Mouse (Mus musculus): Measurements from ENCODE around the gene Hyal1. TPM values are rescaled to one million over a fixed set of nuclear protein-coding genes. Genes with fewer than 3 reads are reported as not detected.

Hyal1 gene
- polyA plus RNA-seq, 1 experiment from 2014 or later = 8.5 TPM

DNA sequence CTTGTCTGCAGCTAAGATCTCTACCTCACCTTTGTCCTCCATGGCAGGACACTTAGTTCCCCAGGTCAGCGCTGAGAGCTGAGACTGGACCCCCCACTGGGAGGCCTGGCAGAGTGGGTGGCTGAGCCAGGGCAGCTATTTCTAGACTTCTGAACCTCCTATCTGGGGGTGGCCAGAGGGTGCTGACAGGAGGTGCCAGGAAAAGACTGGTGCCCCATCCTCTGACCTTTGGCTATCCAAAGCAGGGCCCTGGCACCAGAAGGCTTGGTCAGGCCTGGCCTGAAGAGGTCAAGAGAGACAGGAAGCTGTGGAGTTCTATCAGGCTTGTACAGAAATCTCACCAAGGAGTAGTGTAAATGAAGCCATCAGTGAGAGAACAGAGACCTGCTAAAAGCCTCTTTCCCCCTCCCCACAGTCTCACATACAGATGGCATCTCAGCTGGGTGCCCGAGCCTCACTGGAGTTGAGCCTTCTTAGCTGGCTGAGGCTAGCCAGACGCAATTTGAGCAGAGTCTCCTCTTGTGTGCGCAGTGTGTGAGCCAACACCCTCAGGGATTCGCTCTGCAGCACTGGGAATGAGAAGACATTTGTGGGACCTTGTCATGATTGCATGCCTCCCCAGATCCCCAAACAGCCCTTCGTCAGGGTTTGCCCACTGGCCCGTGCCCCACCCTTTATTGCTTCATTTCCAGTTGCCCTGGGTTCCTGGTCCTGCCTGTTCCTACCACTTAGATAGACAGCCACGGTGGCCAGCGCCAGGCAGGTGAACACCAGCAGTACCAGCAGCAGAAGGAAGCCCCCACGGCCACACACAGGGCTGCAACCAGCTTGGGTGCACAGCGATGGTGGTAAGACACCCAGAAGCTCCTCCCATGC, 16.6 kb downstream of the Hyal1 start:
- H3K4me3 ChIP-seq = no peak overlapping the region
- no peaks in the 10 kb centered on the region for H3K27me3 ChIP-seq
- peaks cover 49% of the 10 kb centered on the region for H3K36me3 ChIP-seq
- WGBS = 80% methylated on average over 11 of the region's 11 CpGs
- no peak for ATAC-seq (ENCODE audit: low read depth)
- no peak overlapping the region for H3K4me2 ChIP-seq
- no peaks in the 10 kb centered on the region for H3K9me3 ChIP-seq
- peak overlapping the region; percentile 39 for H3K9ac ChIP-seq
- peaks cover 22% of the 10 kb centered on the region for H3K4me1 ChIP-seq (replicated peaks)
- H3K27ac ChIP-seq (replicated peaks) = 0 out of 2 replicates have a peak overlapping the region, but pooled peaks have one; percentile 7

DNA sequence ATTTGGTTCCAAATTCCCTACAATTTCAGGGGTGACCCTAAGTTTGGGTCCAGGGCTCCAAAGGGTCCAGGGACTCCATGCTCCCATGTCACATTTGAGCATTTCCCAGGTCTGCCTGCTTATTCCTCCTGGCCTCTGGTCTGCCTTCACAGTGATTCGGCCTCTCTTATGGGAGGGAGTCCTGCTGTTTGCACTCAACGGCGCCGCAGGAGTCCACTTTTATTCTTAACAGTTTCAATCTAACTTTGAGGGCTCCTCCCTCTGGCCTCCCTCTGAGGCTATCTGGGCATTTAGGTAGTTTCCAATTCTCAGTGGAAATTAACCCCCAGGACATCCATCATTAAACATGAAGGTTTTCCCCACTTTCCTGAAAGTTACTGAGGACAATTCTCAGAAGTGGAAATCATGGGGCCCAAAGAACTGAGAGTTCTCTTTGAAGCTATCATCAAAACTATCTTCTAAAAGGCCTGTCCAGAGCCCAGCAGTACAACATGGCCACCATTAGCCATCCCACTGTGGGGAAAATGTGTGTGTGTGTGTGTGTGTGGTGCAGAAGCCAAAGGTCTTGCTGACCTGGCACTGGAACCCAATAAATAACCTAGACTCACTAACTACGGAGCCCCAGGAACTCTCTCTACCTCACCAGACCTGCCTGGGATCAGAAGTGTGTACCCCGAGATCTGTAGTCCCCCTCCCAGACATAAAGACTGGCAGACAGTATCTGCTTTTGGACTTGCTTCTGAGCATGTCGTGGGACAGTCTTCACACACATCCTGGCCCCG, 17.7 kb downstream of the Hyal1 start:
- 61% methylated on average over 8 of the region's 8 CpGs for WGBS
- Histone ChIP-seq H3K9ac (0 out of 2 replicates have a peak overlapping the region, but pooled peaks have one; percentile 12), H3K4me3 (no peak overlapping the region), H3K36me3 (peaks cover 49% of the 10 kb centered on the region), H3K27me3 (no peaks in the 10 kb centered on the region), H3K9me3 (no peaks in the 10 kb centered on the region), H3K4me1 (replicated peaks) (peaks cover 16% of the 10 kb centered on the region), H3K27ac (replicated peaks) (no peak overlapping the region), H3K4me2 (no peak overlapping the region)
- ATAC-seq (ENCODE audit: low read depth) = no peak

DNA sequence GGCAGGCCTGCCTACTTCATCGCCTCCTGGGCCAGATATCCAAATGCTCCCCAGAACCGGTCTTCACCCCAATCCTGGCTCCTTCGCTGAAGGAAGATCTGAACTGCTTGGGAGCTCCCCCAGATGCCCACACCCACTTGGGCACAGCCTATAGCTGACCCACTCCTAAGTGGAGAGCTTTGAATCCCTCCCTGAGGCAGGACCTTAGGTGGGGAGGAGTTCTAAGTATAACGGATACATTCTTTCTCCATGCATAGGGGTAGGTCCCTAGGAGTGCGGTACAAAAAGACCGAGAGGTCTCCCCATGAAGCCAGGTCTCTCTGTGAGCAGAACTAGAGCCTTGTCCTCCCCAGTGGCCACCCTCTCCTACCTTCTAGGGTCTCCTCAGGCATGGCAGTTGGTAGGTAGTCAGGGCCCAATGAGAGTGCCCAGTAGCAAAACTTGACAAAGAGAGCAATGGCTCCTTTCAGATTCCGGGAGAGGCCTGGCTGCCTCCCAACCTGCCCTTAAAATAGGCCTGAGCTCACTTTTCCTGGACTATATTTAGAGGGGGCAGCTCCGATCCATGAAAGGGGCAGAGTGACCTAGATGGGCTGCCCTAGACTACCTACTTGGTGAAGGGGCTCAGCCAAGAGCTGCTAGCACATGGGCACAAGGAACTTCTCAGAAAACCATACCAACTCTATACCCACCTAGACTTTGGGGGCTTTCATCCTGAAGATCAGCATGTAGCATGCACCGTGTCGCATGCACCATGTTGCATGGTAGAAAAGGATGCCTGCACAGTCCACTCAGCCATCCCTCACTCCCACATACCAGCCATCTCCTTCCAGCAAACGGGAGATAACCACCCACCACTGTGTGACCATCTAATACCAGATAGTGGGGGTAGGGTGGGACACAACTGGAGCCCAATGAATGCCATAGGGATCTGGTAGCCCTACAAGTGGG, 20.2 kb downstream of the Hyal1 start:
- H3K9me3 ChIP-seq = no peaks in the 10 kb centered on the region
- H3K4me2 ChIP-seq = no peak overlapping the region
- no peak for ATAC-seq (ENCODE audit: low read depth)
- H3K27me3 ChIP-seq = no peaks in the 10 kb centered on the region
- H3K4me1 ChIP-seq (replicated peaks) = peaks cover 16% of the 10 kb centered on the region
- H3K9ac ChIP-seq = no peak overlapping the region
- no peak overlapping the region for H3K4me3 ChIP-seq
- H3K27ac ChIP-seq (replicated peaks) = no peak overlapping the region
- 91% methylated on average over 11 of the region's 11 CpGs for whole genome bisulfite sequencing
- H3K36me3 ChIP-seq = peaks cover 25% of the 10 kb centered on the region

DNA sequence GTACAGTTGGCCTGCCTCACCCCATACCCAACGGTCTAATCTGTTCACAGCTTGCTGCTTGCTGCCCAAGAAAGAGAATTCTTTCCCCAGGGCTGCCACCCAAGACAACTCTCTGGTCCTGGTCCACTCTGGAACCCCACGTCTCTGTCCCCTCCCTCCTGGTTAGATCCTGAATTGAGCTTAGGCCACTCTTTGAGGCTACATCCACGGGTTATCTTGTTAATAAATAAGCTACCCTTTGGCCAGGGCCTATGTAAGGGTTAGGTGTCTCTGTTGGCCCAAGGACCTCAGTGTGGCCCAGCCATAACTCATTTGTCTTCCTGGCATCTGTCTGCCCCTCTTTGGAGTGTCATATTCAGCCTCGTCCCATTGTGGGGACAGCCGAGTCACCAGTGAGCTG, 21.7 kb downstream of the Hyal1 start:
- WGBS = 77% methylated on average over 5 of the region's 5 CpGs
- no peak overlapping the region for H3K4me2 ChIP-seq
- H3K9me3 ChIP-seq = no peaks in the 10 kb centered on the region
- H3K36me3 ChIP-seq = peaks cover 11% of the 10 kb centered on the region; the same call in 1 of the 2 replicates
- no peak overlapping the region for H3K9ac ChIP-seq
- no peak overlapping the region for H3K4me3 ChIP-seq
- no peaks in the 10 kb centered on the region for H3K27me3 ChIP-seq
- H3K4me1 ChIP-seq (replicated peaks) = peaks cover 16% of the 10 kb centered on the region
- H3K27ac ChIP-seq (replicated peaks) = no peak overlapping the region
- no peak for ATAC-seq (ENCODE audit: low read depth)

DNA sequence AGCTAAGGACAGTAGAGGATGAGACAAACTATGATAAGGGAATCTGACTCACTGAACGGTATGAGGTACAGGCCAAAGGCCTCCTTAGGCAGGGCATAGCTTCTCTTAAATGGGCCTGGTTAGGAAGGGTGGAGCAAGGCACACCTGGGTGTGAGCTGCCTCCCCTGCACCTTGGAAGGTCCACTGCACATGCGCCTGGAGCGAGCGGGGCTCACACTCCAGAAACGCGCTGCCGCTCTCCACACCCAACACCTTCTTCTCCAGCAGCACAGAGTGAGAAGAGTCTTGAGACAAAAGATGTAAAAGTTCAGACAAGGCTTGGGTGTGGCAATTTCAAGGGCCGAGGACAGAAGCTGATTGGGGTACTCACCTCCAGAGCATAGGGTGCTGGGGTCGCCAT, 22.7 kb downstream of the Hyal1 start:
- no peak overlapping the region; the same call in 1 of the 2 replicates for H3K4me3 ChIP-seq
- H3K4me1 ChIP-seq (replicated peaks) = peaks cover 16% of the 10 kb centered on the region
- no peak overlapping the region for H3K27ac ChIP-seq (replicated peaks)
- H3K27me3 ChIP-seq = no peaks in the 10 kb centered on the region
- 0 out of 2 replicates have a peak overlapping the region, but pooled peaks have one; percentile 3 for H3K9ac ChIP-seq
- ATAC-seq (ENCODE audit: low read depth) = no peak
- 0 out of 2 replicates have a peak, but pooled peaks cover 2% of the 10 kb centered on the region for H3K36me3 ChIP-seq
- H3K4me2 ChIP-seq = no peak overlapping the region
- no peaks in the 10 kb centered on the region for H3K9me3 ChIP-seq
- WGBS = 90% methylated on average over 9 of the region's 9 CpGs

DNA sequence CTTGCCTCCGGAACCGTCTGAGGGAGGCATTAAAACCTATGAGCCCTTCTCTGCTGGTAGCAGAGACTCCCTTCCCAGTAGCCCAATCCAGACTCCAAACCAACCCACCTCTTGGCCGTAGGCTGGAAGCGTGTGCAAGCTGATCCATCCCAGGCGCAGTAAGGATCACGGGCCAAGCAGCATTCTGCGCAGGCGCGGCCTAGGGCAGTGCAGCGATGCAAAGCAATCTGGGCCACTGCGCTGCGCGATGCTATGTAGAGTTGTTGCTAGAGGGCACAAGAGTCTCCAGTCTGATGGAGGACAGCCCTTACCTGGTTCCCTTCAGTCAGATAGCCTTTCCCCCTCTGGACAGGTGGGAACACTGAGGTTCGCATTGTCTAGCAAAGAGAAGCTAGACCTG, 23.1 kb downstream of the Hyal1 start:
- H3K36me3 ChIP-seq = no peaks in the 10 kb centered on the region
- 0 out of 2 replicates have a peak overlapping the region, but pooled peaks have one; percentile 3 for H3K9ac ChIP-seq
- H3K4me2 ChIP-seq = no peak overlapping the region
- H3K27ac ChIP-seq (replicated peaks) = no peak overlapping the region
- 78% methylated on average over 14 of the region's 14 CpGs for WGBS
- no peaks in the 10 kb centered on the region for H3K9me3 ChIP-seq
- H3K27me3 ChIP-seq = no peaks in the 10 kb centered on the region
- no peak for ATAC-seq (ENCODE audit: low read depth)
- peaks cover 21% of the 10 kb centered on the region for H3K4me1 ChIP-seq (replicated peaks)
- no peak overlapping the region for H3K4me3 ChIP-seq

DNA sequence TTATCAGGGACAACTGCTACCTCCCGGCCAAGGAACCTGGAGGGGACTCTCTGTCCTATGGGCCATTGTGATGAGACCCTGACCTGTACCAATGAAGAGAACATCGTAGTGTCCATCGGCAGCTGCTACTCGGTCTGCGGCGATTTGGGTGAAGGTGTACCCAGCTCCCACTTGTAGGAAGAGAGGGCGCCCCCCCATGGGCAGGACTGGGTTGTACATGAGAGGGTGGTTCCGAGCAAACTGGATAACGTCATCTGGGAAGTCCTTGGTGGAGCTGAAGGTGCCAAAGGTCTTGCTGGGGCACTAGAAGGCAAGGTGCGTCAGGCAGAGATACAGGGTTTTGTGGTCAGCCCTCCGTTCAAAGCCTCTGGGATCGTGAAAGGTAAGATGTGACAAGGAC, 24.0 kb downstream of the Hyal1 start:
- no peak overlapping the region for H3K9ac ChIP-seq
- no peak overlapping the region for H3K4me3 ChIP-seq
- H3K27ac ChIP-seq (replicated peaks) = no peak overlapping the region
- H3K4me1 ChIP-seq (replicated peaks) = peaks cover 30% of the 10 kb centered on the region
- 80% methylated on average over 12 of the region's 12 CpGs for WGBS
- H3K4me2 ChIP-seq = no peak overlapping the region
- no peak for ATAC-seq (ENCODE audit: low read depth)
- H3K27me3 ChIP-seq = no peaks in the 10 kb centered on the region
- H3K36me3 ChIP-seq = no peaks in the 10 kb centered on the region
- no peaks in the 10 kb centered on the region for H3K9me3 ChIP-seq

DNA sequence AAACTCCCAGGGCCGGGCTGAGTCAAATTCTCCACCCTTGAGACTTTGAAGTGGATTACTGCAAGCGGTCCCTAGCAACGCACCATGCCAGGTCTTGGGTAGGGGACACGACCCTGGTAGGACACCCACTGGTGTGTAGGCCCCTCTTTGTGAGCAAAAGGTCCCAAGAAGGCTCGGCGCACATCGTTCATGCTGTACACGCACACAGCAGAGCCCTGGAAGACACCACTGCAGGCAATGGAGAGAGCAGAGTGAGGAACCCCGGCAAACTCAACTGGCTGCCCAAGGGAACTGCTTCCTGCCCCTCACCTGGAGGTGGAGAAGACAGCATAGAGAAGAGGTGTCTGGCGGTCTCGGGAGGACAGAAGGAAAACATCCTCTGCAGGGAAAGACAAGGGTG, 24.5 kb downstream of the Hyal1 start:
- H3K36me3 ChIP-seq = no peaks in the 10 kb centered on the region
- ATAC-seq (ENCODE audit: low read depth) = no peak
- H3K27me3 ChIP-seq = no peaks in the 10 kb centered on the region
- H3K27ac ChIP-seq (replicated peaks) = no peak overlapping the region
- no peak overlapping the region for H3K4me3 ChIP-seq
- no peak overlapping the region for H3K4me2 ChIP-seq
- 88% methylated on average over 11 of the region's 11 CpGs for WGBS
- H3K4me1 ChIP-seq (replicated peaks) = peaks cover 34% of the 10 kb centered on the region
- no peak overlapping the region for H3K9ac ChIP-seq
- H3K9me3 ChIP-seq = no peaks in the 10 kb centered on the region

DNA sequence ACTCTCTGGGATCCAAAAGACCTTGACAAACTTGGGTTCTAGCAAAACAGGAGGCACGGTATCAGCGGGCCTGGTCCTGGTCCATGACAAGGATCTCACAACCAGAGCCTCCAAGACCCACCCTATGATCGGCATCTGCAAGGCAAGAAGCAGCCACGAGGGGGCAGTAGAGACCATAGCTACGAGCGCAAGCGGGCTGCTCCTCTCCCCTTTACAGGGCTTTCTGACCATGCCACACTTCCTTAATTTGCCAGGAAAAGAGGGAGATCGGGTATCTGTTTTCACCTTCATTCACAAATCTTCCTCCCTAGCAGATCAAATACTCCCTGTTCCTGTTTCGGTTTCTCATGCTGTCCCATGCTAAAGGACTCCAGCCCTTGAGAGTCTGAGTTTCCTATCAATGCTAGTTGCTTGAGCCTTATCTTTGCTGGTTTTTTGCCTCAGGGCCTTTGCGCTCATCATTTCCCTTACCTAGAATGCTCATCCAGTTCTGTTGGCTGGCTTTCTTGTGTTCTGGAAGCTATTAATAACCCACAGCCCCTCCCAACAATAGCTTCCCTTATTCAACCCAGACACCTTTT, 25.4 kb downstream of the Hyal1 start:
- Histone ChIP-seq H3K4me2 (no peak overlapping the region), H3K4me3 (no peak overlapping the region), H3K27me3 (no peaks in the 10 kb centered on the region), H3K9ac (peak overlapping the region; percentile 27; the same call in 1 of the 2 replicates), H3K27ac (replicated peaks) (peak overlapping the region; percentile 57; the same call in 1 of the 2 replicates), H3K36me3 (no peaks in the 10 kb centered on the region), H3K9me3 (no peaks in the 10 kb centered on the region), H3K4me1 (replicated peaks) (peaks cover 41% of the 10 kb centered on the region)
- WGBS = 17% methylated on average over 10 of the region's 10 CpGs
- peak; percentile 57; the same call in 1 of the 2 replicates for ATAC-seq (ENCODE audit: low read depth)

DNA sequence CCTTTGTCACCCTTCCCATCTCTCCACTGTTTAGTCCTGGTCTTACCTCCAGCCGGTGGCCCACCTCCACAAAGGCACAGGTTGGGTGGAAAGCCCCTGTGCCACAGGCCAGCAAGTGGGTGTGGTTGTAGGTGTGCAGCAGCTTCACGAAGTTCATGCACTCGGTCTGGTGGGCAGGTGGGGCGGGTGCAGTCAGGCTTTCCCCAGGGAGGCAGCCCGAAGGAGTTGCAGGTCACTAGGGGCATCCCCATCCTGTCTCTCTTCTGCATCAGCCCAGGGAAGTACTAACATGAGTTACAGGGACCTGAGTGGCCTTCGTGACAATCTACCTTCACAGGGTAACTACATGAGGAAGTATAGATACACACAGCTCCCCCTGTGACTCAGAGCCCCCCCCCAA, 26.5 kb downstream of the Hyal1 start:
- H3K27ac ChIP-seq (replicated peaks) = no peak overlapping the region
- no peaks in the 10 kb centered on the region for H3K27me3 ChIP-seq
- no peaks in the 10 kb centered on the region for H3K9me3 ChIP-seq
- WGBS = 83% methylated on average over 6 of the region's 6 CpGs
- ATAC-seq (ENCODE audit: low read depth) = no peak
- no peak overlapping the region for H3K9ac ChIP-seq
- no peak overlapping the region for H3K4me2 ChIP-seq
- peaks cover 51% of the 10 kb centered on the region for H3K4me1 ChIP-seq (replicated peaks)
- no peaks in the 10 kb centered on the region for H3K36me3 ChIP-seq
- H3K4me3 ChIP-seq = no peak overlapping the region

DNA sequence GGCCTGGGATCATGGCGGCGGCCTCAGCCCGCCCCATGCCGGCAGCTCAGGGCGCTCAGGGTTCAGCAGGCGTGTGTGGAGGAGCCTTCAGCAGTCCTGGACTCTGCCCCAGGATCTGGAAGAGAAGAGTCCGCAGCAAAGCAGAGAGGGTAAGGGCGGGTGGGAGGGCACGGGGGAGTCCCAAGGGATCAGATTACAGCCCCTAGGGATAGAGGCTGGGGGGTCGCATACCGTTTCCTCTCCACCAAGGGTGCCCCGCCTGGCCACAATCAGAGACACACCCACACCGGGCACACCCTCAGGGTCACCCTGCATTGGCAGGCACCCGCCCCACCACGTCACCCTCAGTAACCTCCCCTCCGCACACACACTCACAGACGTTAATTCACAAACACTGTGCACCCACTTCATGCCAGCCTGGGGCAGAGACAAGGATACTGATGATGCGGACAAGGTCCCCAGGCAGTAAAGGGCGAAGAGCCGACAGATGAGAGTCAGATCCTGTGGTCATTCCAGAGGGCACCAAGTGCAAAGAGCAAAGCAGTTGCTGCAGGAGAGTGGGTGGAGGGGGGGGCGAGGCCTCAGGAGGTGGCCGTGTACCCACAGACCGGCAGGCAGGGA, 28.4 kb downstream of the Hyal1 start:
- H3K36me3 ChIP-seq = no peaks in the 10 kb centered on the region
- H3K9me3 ChIP-seq = no peaks in the 10 kb centered on the region
- H3K27me3 ChIP-seq = no peaks in the 10 kb centered on the region
- H3K27ac ChIP-seq (replicated peaks) = no peak overlapping the region
- peak overlapping the region; percentile 63 for H3K9ac ChIP-seq
- H3K4me3 ChIP-seq = peak overlapping the region; percentile 13; the same call in 1 of the 2 replicates
- ATAC-seq (ENCODE audit: low read depth) = no peak
- 40% methylated on average over 20 of the region's 23 CpGs for WGBS
- peaks cover 64% of the 10 kb centered on the region for H3K4me1 ChIP-seq (replicated peaks)
- peak overlapping the region; percentile 42 for H3K4me2 ChIP-seq
